Mouse (Mus musculus): ENCODE results near the gene Dok1.

Gene Dok1

DNA sequence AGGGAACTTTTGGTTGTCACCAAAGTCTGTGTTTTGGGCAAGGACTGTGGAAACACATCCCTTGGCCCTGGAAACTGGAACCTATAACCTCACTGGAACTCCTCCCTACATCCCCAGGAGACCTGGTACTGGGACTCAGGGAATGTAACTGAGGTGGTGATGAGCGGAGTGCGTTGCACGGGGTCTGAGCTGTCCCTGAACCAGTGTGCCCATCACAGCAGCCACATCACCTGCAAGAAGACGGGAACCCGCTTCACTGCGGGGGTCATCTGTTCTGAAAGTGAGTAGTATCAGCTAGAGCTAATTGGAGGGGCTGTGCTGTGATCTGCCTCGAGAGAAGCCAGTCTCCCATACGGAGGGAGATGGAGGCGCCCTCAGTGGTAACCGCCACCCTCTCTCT, 16.1 kb upstream of the Dok1 start:
- DNase-seq (ENCODE audit: low read depth) = no peak

DNA sequence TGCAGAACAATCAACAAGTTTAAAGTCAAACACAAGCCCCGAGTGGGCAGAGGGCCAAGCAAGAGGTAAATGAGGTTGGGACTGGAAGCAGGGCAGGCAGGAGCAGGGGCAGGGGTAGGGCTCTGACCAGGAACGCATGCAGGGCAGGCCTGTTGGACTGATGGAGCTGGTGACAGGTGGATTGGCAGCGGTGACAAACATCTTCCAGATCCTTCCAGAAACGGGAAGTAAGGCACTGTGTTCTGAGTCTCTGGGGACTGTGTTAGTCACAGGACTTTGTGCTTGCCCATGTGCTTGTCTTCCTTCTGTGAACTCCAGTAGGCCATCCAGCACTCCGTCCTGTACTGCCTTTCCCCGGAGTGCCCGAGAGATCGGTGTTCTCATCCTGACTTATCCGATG, 11.5 kb upstream of the Dok1 start:
- peak; percentile 49 for DNase-seq (ENCODE audit: low read depth)

DNA sequence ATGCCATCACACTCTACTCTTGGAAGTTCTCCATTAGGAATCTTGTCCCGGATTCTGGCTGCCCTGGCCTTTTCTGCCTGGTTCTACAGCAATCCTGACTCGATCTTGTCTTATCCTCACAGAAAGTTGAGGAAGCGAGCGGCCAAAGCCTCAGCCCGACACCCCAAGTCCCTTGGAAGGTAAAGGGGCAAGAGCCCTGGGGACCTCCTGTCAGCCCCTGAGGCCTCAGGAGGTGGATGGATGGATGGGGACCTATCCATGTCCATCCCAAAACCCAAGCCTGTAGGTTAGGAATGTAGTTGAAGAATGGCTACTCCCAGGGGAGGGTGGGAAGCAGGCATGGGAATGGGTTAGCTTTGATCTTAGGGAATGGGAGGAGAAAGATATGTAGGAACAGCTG, 10.7 kb upstream of the Dok1 start:
- no peak for DNase-seq (ENCODE audit: low read depth)

DNA sequence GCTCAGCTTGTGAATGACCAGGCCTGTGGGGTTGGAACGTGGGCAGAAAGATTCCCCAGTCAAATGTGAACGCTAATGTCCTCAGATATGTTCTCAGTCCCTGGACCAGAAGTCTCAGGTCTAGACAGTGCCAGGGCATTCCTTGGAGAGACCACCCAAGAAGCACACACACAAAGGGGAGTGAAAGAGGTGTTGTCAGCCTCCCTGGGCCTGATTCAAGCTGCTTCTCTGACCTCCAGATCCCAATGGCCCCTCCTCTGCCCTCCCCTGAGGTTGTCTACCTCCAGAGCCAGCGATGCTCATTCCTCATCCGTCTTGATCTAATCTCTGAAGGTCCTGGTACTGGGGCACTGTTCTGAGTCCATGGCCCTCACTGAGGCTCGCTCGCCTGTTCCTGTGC, 10.3 kb upstream of the Dok1 start:
- DNase-seq (ENCODE audit: low read depth) = no peak

DNA sequence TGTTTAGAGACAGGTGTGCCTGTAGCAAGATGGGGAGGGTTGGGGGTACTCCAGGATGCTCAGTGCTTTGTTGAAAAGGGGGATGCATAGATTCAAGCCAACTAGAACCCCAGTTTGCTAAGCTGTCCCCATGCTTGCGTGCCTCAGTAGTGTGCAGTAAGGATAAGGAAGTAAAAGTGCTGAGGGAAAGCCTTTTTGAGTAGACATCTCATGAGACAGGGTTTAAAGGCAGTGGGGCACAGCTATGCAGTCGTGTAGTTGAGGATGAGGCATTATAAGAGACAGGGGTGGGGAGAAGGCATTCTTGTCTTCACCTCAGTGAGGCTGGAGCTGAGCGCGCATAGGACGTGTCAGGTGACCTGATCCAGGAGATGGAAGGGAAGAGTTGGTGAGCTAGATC, 7.3 kb upstream of the Dok1 start:
- DNase-seq (ENCODE audit: low read depth) = no peak

DNA sequence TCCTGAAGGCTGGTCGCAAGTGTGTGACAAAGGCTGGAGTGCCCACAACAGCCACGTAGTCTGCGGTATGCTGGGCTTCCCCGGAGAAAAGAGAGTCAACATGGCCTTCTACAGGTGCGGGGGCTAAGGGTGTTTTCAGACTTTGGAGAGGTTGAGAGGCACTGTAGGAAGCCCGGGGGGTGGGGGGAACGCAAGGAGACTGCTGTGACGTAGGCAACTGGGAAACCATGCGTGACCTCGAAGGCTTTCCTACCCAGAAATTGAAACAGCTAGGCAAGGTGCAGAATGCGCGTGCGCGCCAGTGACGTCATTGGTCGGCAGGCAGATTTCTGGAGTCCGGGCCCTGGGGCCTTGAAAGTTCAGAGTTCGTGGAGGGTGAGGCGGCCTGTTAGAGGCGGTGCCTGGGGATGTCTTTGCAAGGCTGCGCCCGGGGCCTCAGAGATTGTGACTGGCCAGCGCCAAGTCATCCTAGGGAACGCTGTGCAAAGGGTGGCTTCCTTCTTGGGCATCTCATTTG, 5.3 kb upstream of the Dok1 start:
- no peak for DNase-seq (ENCODE audit: low read depth)

DNA sequence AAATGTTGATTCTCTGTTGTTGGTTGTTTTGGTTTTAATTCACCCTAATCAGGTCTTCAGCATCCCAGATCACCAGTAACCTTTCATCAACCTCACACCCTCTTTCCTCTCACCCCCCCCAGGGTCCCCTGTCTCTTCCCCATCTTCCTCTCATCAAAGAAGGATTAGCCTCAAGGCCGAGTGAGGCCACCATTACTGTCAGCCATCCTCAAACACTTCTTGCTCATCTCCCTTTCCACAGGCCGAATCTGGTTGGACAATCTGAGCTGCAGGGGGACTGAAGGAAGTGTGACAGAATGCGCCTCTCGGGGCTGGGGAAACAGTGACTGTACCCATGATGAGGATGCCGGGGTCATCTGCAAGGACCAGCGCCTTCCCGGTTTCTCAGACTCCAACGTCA, 3.9 kb upstream of the Dok1 start:
- no peak for DNase-seq (ENCODE audit: low read depth)

DNA sequence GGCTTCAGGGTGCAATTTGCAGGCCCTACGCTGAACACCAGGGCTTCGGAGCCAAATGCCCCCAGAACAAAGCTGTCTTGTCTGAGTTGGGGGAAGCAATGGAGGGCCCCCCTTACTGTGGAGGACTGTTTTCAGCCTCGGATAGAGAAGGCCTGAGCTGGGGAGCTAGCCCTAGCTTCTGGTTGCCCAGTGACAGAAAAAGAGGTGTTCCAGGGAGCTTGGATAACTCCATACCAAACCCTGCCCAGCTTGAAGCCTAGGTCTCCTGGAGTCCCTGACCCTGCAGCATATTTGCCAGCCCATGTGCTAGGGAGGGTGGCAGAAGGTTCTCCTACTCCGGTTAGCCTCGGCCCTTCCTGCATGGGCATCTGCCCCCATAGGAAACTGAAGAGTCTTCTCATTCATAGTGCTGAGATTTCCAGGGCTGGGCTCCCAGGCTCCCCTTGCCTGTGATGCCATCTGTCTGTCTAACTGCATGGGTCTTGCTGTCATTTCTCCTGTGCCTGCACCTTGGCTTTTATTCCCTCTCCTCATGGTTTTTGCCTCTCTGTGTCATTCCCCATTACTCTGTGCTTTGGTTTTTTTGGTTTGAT, 1.3 kb upstream of the Dok1 start:
- DNase-seq (ENCODE audit: low read depth) = no peak

DNA sequence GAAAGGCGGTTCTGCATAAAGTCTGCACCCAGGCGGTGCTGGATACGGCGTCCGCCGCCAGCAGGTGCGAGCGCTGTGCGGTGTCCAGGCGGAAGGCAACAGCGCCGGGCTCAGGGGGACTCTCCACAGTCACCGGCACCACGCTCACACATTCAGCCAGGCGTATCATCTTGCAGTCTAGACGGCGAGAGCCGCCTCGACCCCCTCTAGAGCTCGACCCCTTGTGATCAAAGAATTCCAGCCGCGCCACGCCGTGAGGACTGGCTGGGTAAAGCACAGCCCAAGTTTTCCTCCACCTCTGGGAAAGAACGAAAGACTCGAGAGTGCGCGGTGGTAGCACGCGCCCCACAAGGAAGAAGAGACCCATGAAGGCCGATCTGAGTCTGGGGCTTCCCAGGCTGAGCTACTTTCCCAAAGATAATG, 491 bp downstream of the Dok1 start:
- DNase-seq (ENCODE audit: low read depth) = peak; percentile 41

DNA sequence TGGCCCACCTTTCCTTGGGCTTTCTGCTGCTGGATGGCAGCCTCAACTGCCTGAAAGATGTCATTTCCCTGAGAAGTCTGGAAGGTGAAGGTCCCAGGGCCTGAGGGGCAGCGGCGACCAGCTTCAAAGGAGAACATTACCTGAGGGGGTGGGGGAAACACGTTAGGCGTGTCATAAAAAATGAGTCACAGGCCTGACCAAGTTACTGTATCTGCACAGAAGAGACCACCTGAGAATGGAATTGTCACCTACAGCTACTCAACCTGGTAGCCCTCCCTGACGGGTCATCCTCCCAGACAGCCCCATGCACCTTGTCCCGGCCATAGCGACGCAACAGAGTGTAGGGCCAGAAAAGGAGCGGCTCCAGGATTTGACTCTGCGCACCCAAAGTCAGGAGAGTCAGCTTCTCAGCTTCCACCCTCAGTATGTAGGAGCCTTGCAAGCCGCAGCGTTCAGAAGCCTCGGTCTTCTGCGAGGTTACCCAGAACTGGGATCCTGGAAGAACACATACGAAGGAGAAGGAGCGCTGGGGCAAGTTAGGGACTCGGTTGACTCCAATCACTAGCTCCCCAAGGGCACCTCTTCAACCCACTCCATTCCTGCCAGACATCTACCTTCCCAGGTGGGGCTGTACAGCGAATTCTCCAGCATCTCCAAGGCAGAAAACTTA, 1.2 kb downstream of the Dok1 start:
- DNase-seq (ENCODE audit: low read depth) = no peak

DNA sequence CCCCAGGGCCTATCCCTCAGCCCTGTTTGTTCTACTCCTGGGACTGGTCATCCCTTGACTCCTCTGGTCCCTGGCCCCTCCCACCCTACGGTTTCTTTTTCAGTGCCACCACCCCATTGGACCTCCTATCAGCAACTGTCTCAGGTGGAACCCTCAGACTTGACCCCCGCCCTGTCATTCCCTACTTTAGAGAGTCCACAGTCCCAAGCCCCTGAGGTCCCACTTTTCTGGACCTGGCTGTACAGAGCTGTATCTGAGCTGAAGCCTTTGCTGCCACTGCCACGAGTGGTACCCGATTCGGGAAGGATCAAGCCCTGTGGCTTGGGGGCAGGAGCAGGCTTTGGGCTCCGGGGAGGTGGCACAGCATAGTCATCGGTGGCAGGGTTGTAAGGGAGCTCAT, 2.2 kb downstream of the Dok1 start:
- DNase-seq (ENCODE audit: low read depth) = no peak

DNA sequence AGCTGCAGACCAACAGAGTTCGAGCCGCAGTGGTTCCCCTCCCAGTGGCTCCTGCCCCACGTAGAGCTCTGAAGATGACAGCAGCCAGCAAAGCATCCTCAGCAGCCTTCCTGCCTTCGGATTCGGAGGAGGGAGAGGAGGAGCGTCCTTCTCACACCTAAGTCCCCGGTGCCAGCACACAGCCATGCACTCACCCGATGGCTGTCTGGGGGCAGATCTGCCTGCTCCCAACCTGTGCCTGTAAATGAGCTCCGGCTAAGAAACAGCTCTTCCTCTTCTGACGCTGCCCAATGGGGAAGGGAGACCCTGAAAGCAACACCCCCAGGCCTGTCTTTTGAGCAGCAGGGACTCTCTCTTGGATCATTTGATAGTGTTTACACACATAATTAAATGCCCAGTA, 3.5 kb downstream of the Dok1 start:
- DNase-seq (ENCODE audit: low read depth) = no peak

DNA sequence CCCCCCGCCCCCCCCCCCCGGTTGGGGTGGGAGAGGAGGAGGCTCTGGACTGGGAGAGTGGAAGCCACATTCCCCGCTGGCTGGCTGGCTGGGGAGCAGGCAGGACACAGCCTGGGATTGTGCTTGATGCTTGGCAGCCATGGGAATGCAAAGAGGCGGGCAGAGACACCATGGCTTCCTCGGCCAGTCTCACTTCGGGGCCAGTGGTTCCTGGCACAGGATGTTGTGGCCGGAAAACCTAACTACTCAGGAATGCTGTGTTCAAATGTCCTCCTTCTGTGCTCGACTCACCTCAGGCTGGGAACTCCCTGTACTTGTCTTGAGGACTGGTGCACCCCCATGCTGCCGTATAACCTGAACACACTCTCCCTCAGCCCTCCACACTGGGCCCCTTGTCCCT, 5.6 kb downstream of the Dok1 start:
- peak; percentile 38 for DNase-seq (ENCODE audit: low read depth)

DNA sequence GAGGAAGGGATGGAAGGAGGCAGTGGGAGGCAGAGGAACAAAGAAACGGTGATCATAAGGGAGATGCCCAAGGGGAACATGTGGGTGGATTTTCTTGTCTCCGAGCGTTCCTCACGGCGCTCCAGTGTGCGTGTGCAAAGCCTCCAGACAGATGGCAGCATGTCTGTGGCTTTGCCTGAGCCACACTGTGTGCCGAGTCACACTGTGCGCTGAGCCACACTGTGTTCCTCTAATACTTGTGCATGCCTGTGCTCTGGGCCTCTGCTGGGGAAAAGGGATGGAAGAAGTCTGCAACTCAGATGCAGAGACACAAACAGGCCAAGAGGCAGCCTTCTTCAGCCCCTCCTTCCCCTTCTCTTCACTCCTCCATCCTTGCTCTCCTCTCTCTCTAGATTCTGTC, 6.0 kb downstream of the Dok1 start:
- no peak for DNase-seq (ENCODE audit: low read depth)

DNA sequence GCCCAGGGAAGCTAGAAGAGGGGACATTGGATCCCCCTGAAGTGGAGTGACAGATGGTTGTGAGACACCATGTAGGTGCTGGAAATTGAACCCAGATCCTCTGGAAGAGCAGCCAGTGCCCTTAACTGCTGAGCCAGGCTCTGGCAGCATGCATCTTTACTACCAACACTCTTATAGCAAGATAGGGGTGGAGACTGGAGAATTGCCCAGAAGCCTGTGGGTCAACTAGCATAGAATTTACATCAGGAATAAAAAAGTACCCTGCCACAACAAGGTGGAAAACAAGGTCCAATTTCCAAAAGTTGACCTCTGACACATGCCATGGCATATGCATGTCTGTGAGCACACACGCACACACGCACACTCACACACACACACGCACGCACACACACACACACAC, 8.1 kb downstream of the Dok1 start:
- no peak for DNase-seq (ENCODE audit: low read depth)

DNA sequence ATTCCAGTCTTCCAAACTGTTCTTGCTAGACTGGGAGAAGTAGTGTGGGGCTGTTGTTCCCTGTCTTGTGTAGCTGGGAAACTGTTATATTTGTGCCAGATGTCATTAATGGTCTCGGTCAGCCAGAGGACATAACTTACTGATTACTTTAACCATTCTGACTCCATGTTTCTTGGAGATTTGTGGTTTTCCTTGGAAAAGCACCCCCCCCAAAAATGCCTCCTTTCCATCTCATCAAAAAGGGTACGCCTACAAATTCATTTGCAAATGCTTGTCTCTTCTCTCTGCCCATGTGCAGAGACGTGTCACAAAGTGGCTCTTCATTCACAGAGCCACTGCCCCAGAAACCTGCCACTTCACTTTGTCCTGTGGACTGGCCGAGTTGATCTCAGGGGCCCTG, 8.8 kb downstream of the Dok1 start:
- DNase-seq (ENCODE audit: low read depth) = no peak

DNA sequence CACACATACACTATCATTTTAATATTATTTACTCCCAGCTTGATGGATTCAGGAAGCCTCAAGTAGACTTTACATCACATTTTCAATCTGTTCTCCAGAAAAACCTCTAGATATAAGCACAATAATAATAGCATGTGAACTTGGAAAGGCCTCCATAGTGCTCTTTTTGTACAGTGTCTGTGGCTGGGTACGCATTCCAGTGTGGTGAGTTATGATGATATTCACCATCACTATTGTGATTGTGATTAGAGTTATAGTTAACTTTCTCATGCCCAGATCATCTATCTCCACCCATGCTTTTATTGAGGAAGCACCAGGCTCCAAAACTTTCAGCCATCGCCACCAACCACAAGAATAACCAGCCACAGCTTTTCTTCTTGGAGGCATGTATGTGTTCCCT, 9.5 kb downstream of the Dok1 start:
- DNase-seq (ENCODE audit: low read depth) = no peak

DNA sequence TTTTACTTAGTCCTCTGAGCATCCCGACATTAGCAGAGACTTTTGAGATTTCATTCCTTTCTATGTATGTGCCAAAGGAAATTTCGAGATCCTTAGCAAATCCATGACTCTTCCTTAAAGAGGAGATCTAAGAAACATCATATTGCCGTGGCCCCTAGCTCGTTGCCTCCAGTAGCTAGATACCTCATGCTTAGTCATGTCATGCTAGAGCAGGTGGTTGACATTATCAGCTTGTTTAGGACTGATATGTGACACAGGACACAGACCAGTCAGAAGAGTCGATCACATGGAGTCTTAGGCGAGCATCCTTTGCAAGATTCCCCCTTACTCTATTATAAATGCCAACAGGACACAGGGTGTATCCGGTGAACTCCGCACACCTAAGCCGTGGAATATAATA, 10.3 kb downstream of the Dok1 start:
- DNase-seq (ENCODE audit: low read depth) = no peak

DNA sequence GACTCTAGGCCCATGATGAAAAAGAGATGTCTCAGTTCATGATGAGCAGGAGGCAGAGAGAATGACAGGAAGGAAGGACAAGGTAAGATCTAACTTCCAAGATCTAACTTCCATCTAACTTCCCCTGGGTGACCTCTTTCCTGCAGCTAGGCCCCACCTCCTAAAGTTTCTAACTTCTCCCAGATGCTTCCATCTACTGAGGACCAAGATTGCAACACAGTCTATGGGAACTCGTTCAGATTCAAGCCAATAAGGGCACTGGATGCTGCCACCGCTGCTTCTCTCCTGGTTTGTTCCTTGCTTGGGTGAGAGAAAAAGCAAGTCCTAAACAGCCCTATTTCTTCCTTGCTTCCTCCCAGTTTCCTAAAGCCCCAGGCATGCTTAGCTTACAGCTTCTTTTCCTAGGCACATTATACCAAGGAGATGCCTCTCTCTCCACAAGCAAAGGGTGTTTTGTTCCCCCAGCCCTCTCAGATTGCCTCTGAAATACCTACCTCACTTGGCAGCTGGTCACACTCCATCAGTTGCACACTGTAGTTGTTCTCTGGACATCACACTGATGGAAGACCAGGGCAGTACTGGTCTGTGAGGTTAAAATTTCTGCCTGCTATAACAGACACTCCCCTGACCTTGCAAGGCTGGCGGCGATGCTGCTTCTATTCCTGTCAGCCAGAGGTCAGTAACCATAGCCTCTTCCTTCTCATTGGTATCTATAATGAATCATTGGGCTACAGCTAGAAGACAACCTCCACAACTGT, 12.3 kb downstream of the Dok1 start:
- no peak for DNase-seq (ENCODE audit: low read depth)

DNA sequence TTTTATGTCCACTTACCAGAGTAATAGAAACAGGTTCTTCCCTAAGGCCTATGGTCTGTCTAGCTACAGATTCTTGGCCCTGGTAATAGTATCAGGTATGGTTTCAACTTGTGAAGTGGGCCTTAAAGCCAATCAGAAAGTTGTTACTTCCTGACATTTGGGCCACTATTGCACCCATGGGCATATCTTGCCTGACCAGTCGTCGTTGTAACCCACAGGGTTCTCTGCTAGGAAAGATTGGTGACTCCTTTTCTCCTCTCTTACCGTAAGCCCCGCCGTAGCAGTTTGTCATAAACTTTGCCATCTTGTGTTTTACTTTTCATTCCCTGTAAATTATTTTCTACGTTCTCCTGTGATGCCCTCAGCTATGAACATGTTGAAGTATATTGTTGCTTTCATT, 13.2 kb downstream of the Dok1 start:
- DNase-seq (ENCODE audit: low read depth) = no peak

DNA sequence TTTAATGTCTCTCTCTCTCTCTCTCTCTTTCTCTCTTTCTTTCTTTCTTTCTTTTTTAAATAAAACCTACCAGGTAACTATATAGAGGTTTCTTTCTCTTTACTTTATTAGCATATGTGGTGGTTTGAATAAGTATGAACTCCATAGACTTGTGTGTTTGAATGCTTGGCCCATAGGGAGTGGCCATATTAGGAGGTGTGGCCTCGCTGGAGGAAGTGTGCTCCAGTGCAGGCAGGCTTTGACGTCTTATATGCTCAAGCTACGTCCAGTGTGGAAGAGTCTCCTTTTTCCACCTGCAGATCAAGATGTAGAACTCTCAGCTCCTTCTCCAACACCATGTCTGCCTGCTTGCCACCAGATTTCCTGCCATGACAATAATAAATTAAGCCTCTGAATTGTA, 14.2 kb downstream of the Dok1 start:
- no peak for DNase-seq (ENCODE audit: low read depth)

DNA sequence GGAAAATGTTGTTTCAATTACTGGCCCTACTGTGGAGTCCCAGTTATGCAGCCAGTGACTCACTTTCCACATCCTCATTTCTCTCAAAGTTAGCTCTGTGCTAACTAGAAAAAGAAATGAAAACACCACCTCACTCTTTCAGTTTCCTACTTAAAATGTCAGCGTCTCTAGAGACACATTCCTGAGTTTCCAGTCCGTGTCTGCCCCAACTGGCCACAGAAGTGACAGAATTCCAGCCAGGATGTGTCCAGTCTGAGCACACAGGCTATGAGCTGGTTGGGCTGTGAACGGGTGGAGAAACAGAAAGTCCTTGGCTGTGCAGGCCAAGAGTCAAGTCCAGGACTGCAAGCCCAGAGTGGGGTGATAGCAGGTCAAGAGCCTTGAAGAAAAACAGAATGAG, 16.1 kb downstream of the Dok1 start:
- no peak for DNase-seq (ENCODE audit: low read depth)

DNA sequence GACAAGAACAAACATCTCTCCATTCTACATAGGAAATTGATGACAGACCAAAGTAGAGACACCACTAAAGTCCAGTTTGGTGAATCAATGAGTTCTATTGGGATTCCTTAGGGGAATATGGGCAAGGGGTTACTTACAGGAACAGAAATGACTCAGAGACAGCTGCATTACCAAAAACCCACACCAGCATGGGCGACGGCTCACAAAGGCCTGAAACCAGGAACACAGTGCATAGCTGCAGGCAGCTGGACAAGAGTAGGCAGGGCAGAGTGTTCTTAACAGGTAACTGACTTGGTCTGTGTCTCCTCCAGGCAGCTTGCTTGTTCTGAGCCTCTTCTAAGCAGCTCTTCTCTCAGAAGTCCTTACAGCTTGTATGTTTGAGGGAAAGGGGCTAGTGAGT, 17.5 kb downstream of the Dok1 start:
- DNase-seq (ENCODE audit: low read depth) = no peak
